Mouse (Mus musculus) heart, adult 18-20 months (tissue): ENCODE data around the gene Sec24c. TPM values are rescaled to one million over a fixed set of nuclear protein-coding genes. Genes with fewer than 3 reads are reported as not detected.
"Not testable (repeated sequence)": the region's sequence is repeated elsewhere in the genome, so short reads cannot be mapped to it uniquely, and the experiment has no call there.

Experiments
- DNase-seq, 2 experiments: peaks; one replicate each; pipeline ENCODE4 v3.0.0; 2021 to 2022; ENCODE audit warnings: mixed read lengths in 1 of 2
- long read RNA-seq, 2 experiments: library from polyadenylated mRNA; stranded (forward); transcript quantifications; one replicate each; pipeline ENCODE4 v2.0.0; 2021
- total RNA-seq, 2 experiments: library from RNA; stranded (reverse); gene quantifications; 2 replicates each; pipeline ENCODE4 v1.2.3; 2021

The Sec24c gene
- 10 to 100 TPM; 95.8 to 97.9 TPM for total RNA-seq
- long read RNA-seq, experiment 1, full-length matches to known transcripts, result 3 of 34 reads
- long read RNA-seq, experiment 1, partial matches to known transcripts, result 21 of 34 reads
- long read RNA-seq, experiment 1, other reads (novel, unspliced or antisense), result 10 of 34 reads
- long read RNA-seq, experiment 2, partial matches to known transcripts, result 6 of 12 reads
- long read RNA-seq, experiment 2, other reads (novel, unspliced or antisense), result 6 of 12 reads

DNA sequence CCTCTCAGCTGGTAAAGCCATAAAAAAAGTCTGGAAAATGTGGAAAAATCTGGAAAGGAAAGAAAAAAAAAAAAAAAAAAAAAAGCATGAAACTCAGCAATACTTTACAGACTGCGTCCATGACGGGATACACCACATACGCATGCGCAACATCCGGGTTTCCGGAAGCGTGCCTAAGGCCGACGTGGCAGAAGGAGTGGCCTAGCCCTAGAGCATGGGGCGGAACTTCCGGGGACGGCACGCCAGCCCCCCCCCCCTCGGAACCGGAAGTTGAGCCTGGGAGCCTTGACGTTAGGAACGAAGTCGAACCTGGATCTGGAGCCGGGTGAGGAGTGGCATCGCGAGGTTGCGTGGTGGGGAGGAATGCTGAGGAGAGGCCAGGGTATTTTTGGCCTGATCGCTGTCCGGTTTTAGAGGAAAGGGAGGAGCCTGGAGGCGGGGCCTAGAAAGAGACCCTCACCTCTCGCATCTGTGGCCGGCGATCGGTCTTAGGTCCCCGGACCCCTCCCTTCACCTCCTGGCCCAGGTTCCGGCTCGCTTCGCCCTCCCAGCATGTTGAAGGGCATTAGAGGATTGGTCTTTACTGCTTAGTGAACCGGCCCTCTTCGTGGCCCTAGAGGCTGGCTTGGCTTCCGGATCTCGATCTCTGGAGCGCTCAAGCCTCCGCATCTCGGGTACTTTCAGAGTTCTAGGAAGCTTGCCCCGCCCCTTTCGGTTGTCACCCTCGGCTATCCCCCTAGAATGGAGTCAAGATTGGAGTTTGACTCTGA, at the start of gene Sec24c:
Gene Sec24c (plus strand): TSS at position 245 of the 770 bp plus-strand sequence.
- peak; percentile 98 to 100 for DNase-seq

- DNase-seq, result no peak
These were observed 47.7 kb upstream of the Sec24c start for GRCm38 (mm10) chr14:20626447-20626846.

- DNase-seq, result no peak
These were observed 47.1 kb upstream of the Sec24c start for GRCm38 (mm10) chr14:20626971-20627370.

DNA sequence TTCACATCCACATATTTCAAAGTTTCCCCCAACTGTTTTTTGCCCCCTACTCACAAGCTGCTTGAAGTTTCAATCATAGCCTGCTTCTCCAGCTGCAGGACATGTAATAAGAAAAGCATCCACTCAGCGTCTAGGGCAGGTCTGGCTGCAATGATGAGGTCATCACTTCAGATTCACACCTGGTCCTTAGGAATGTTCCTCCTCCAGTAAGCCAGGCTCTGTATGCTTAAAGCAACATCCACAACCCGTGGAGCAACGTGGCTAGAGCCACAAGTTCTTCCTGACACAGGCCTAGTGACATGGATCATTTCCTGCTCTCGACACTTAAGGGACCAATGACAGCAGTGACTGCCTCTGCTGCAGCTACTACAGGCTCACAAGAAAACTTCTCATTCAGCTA, 42.9 kb upstream of the Sec24c start:
- no peak for DNase-seq

DNA sequence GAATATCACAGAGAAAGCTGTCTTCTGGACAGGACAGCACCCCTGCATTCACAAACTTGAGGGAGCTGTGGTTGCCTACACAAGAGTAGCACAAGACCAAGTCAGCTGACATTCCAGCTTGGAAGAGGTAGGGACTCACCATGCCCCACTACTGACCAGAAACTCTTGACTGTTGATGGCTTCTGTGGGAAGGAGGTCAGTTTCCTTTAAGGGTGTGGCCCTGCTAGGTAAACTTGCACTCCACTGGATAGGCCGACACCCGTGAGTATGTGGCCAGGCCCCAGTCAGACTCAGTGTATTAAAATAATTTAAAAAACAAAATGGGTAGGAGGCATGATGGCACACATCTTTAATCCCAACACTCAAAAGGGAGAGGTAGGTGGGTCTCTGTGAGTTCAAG, 38.6 kb upstream of the Sec24c start:
- no peak for DNase-seq

GRCm38 (mm10) chr14:20636968-20637367, 37.1 kb upstream of the Sec24c start:
- DNase-seq, result not testable (repeated sequence)

DNA sequence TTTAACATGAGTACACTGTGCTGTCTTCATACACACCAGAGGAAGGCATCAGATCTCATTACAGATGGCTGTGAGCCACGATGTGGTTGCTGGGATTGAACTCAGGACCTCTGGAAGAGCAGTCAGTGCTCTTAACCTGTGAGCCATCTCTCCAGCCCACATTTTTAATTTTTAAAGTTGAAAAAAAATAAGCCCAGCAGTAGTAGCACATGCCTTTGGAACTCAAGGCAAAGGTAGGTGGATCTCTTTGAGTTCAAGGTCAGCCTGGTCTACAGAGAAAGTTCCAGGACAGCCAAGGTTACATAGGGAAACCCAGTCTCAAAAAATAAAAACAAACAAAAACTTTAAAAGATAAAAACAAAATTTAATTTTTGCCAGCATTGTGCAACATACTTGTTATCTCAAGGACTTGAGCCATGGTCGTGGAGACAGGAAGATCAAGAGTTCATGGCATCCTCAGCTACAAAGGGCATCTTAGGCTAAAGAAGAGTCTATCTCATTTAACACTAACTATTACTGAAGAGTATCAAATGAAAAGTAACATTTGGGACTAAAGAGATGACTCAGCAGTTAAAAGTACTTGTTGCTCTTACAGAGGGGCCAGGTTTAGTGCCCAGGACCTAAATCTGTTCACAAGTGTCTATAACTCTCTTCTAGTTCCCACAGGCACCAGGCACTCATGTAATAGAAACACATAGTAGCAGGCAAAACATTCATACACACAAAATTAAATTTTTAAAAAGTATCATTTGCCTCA, 36.1 kb upstream of the Sec24c start:
- no peak for DNase-seq

- no peak for DNase-seq
These were observed 35.4 kb upstream of the Sec24c start for GRCm38 (mm10) chr14:20638702-20639101.

- DNase-seq, result no peak
These were observed 34.0 kb upstream of the Sec24c start for GRCm38 (mm10) chr14:20639918-20640619.

GRCm38 (mm10) chr14:20640644-20641437, 33.3 kb upstream of the Sec24c start, which contains the start of gene Usp54:
Gene Usp54 (minus strand): TSS chr14:20641063.
- DNase-seq, result peak; percentile 98

GRCm38 (mm10) chr14:20641438-20641875, 32.7 kb upstream of the Sec24c start:
- DNase-seq, result no peak

- DNase-seq, result no peak
These were observed 28.6 kb upstream of the Sec24c start for GRCm38 (mm10) chr14:20645547-20645946.

DNA sequence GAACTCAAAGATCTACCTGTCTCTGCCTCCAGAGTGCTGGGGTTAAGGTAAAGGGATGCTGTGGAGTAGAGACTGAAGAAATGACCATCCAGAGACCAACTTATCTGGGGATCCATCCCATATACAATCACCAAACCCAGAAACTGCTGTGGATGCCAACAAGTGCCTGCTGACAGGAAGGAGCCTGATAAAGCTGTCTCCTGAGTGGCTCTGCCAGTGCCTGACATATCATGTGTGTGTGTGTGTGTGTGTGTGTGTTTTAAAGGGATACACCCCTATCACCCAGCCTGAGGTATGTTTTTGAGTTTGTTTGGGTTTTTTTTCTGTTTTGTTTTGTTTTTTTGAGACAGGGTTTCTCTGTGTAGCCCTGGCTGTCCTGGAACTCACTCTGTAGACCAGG, 27.7 kb upstream of the Sec24c start:
- DNase-seq, result no peak

DNA sequence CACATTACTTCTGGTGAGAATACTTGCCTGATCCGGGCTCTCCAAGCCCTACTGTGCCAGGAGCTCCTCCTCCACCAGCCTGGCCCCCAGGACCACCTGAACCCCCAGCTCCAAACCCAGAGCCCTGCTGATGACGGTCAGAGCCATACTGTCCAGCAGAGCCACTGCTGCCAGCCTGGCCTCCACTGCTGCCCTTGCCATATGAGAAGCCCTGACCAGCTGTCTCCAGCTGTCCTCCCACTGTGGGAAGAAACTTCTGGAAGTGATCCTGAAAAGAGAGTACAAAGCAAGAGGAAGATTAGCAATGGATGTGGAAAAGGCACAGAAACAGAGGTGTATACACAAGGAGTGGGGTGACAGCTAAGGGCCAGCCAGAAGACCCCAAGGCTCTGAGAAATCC, 23.1 kb upstream of the Sec24c start:
- peak; percentile 59 to 70 for DNase-seq

GRCm38 (mm10) chr14:20651722-20652256, 22.3 kb upstream of the Sec24c start:
- peak in 1 of 2 experiments; percentile 14 for DNase-seq

DNA sequence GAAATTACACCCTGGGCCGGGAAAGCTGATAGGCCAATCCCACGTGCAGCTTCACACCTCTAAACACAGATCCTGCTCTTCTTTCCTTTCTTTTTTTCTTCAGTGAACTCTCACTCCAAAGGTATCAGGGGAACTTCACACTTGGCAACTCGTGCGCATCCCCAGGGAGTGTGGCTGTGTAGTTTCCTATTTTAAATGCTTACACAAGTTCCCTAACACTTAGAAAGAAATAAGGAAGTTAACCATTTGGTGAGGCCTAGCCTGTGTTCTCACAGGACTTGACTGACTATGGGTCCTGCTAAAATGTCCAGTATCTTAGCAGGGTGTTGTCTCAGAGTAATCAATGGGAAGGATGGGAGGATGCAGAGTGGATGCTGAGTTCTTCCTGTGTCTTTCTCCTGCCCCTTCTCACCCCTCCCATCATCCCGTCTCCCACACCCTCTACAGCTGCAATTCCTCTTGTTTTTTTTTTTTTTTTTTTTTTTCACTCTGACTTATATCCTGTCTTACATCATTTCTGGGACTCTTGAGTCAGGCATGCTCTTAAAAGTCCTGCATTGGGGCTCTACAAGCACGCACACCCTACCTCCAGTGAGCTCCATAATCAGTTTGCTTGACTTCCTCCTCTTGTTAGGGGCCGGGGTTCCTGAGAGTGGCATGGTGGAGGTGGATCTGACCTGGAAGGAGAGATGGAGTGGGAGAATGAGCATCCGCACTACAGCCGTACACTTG, 19.3 kb upstream of the Sec24c start:
- DNase-seq, result no peak

DNA sequence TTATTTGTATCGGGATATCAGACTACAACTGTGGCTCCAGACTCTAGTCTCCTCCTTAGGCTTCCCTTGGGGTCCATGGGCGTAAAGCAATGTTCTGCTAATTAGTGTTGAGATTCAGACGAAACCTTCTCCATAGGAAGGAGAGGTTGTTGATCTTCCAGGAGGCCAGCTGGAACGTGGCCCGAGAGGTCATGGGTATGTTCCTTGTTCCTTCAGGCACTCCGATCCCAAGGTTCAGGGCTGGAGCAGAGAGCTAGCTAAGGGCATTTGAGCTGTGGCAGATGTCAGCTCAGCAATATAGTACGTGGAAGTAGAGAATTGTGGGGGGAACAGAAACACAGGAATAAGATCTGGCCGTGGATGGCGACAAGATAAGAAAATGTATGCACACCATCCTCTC, 18.4 kb upstream of the Sec24c start:
- no peak for DNase-seq

GRCm38 (mm10) chr14:20656361-20656760, 17.7 kb upstream of the Sec24c start, which contains the start of gene Myoz1:
Gene Myoz1 (minus strand): TSS chr14:20656540.
- DNase-seq, result no peak

- DNase-seq, result peak; percentile 59 to 76
These were observed 15.8 kb upstream of the Sec24c start for GRCm38 (mm10) chr14:20658326-20658725.

- DNase-seq, result no peak
These were observed 15.2 kb upstream of the Sec24c start for GRCm38 (mm10) chr14:20658902-20659301.
